Mouse (Mus musculus): ENCODE results near the gene Itih2.

GRCm38 (mm10) chr2:10101180-10101579 lies 30.0 kb downstream of the Itih2 start:
- TF ChIP-seq POLR2A (IDR thresholded peaks at IDR 0.05; ENCODE audit: extremely low read depth, insufficient read depth, low read length) (no peak), CTCF (IDR thresholded peaks at IDR 0.05; ENCODE audit: low read depth, low read length) (peak; percentile 74)
